26 mouse cellular contexts compared by ENCODE assay signal in genomic region chr11:26532994-26533827, GRCm38 (mm10). TPM values are rescaled to one million over a fixed set of nuclear protein-coding genes. Genes with fewer than 3 reads are reported as not detected.
DNase-seq lines count a peak whose midpoint lies in the region; ATAC-seq and TF ChIP-seq lines count a peak whose summit lies in the region.
"Had no signal": no experiment of that assay in that cellular context is flagged by ENCODE, and none has a peak within 500 bp of the region (broad histone marks: within the 10 kb centered on the region; RNA-seq: fewer than 3 reads in every experiment).

No protein-coding gene starts in this region.

- ATAC-seq in midbrain, embryonic 11.5 days (ENCODE audit: low FRiP score) = no peak
- no peak for ATAC-seq in midbrain, postnatal 0 days (ENCODE audit: low FRiP score)
- peak; percentile 69 for ATAC-seq in erythroid progenitor cell, adult 5-6 weeks (replicated peaks; ENCODE audit: low FRiP score, poor library complexity, severe bottlenecking)
- peak; percentile 76 for ATAC-seq in liver, embryonic 15.5 days (ENCODE audit: insufficient read depth)
- ATAC-seq in megakaryocyte-erythroid progenitor cell, adult 5-6 weeks (replicated peaks; ENCODE audit: low FRiP score, low TSS enrichment, poor library complexity, severe bottlenecking) = peak; percentile 32
- no peak for ATAC-seq in monocyte, adult 5-6 weeks (replicated peaks; ENCODE audit: insufficient number of reproducible peaks, low FRiP score, low TSS enrichment, poor library complexity, severe bottlenecking)
- ATAC-seq: forebrain, embryonic 13.5 days; forebrain, postnatal 0 days; hindbrain, postnatal 0 days had no signal

- no peak overlapping the region for H3K27ac ChIP-seq in midbrain, embryonic 11.5 days (ENCODE audit: low read depth, low read length)
- H3K27ac ChIP-seq in midbrain, postnatal 0 days (ENCODE audit: low read depth, low read length) = no peak overlapping the region
- peak overlapping the region; percentile 55 for H3K27ac ChIP-seq in liver, embryonic 15.5 days (replicated peaks)
- H3K27ac ChIP-seq: embryonic facial prominence, embryonic 12.5 days; forebrain, embryonic 13.5 days; heart, embryonic 13.5 days; hindbrain, embryonic 13.5 days; hindbrain, postnatal 0 days had no signal

- no peaks in the 10 kb centered on the region for H3K9me3 ChIP-seq in midbrain, embryonic 11.5 days (ENCODE audit: control insufficient read depth, low read length)
- no peaks in the 10 kb centered on the region for H3K9me3 ChIP-seq in midbrain, postnatal 0 days (ENCODE audit: low read length)
- H3K9me3 ChIP-seq in liver, embryonic 15.5 days (replicated peaks) = no peaks in the 10 kb centered on the region
- H3K9me3 ChIP-seq: embryonic facial prominence, embryonic 12.5 days; forebrain, embryonic 13.5 days; heart, embryonic 13.5 days; hindbrain, embryonic 13.5 days had no signal

- peak; percentile 47 for DNase-seq in midbrain, embryonic 11.5 days (ENCODE audit: low spot score, missing footprints)
- no peak for DNase-seq in midbrain, postnatal 0 days (ENCODE audit: low spot score)
- DNase-seq in heart, postnatal 4 days = no peak
- no peak for DNase-seq in adrenal gland, postnatal 10 days
- DNase-seq: adrenal gland, adult 2 months; adrenal gland, postnatal 36 days; cerebellum, adult 11-12 months; cerebellum, adult 9-10 months; cerebellum, postnatal 25 days; forebrain, postnatal 0 days; gastrocnemius, postnatal 14 days; heart, adult 11 months had no signal

- H3K4me2 ChIP-seq in midbrain, embryonic 11.5 days = no peak overlapping the region
- H3K4me2 ChIP-seq in midbrain, postnatal 0 days (ENCODE audit: low read depth, low read length, poor library complexity, severe bottlenecking) = no peak overlapping the region
- H3K4me2 ChIP-seq in liver, embryonic 15.5 days = peak overlapping the region; percentile 29
- H3K4me2 ChIP-seq: embryonic facial prominence, embryonic 12.5 days; forebrain, embryonic 13.5 days; heart, embryonic 13.5 days; hindbrain, embryonic 13.5 days had no signal

- no peaks in the 10 kb centered on the region for H3K27me3 ChIP-seq in midbrain, embryonic 11.5 days (ENCODE audit: control insufficient read depth, insufficient read depth, low read length)
- H3K27me3 ChIP-seq in midbrain, postnatal 0 days (ENCODE audit: insufficient read depth, low read length) = no peaks in the 10 kb centered on the region
- no peaks in the 10 kb centered on the region for H3K27me3 ChIP-seq in liver, embryonic 15.5 days
- H3K27me3 ChIP-seq: embryonic facial prominence, embryonic 12.5 days; forebrain, embryonic 13.5 days; heart, embryonic 13.5 days; hindbrain, embryonic 13.5 days had no signal

- no peak for TF ChIP-seq CTCF in midbrain, postnatal 0 days (IDR thresholded peaks at IDR 0.05)

- WGBS in midbrain, embryonic 11.5 days = 93% methylated on average over 5 of the region's 5 CpGs
- 89% methylated on average over 5 of the region's 5 CpGs for WGBS in midbrain, postnatal 0 days
- 34% methylated on average over 5 of the region's 5 CpGs for WGBS in liver, embryonic 15.5 days (ENCODE audit: insufficient replicate concordance)

- H3K4me3 ChIP-seq in midbrain, embryonic 11.5 days (ENCODE audit: low read depth, low read length) = no peak overlapping the region
- no peak overlapping the region for H3K4me3 ChIP-seq in midbrain, postnatal 0 days (ENCODE audit: low read depth, low read length)
- no peak overlapping the region for H3K4me3 ChIP-seq in liver, embryonic 15.5 days (replicated peaks)
- H3K4me3 ChIP-seq: embryonic facial prominence, embryonic 12.5 days; forebrain, embryonic 13.5 days; heart, embryonic 13.5 days; hindbrain, embryonic 13.5 days had no signal

- H3K4me1 ChIP-seq in midbrain, embryonic 11.5 days (ENCODE audit: control insufficient read depth, insufficient read depth, low read length) = no peaks in the 10 kb centered on the region
- no peaks in the 10 kb centered on the region for H3K4me1 ChIP-seq in midbrain, postnatal 0 days (ENCODE audit: insufficient read depth, low read length)
- peaks cover 12% of the 10 kb centered on the region for H3K4me1 ChIP-seq in liver, embryonic 15.5 days (replicated peaks)
- H3K4me1 ChIP-seq: embryonic facial prominence, embryonic 12.5 days; forebrain, embryonic 13.5 days; heart, embryonic 13.5 days; hindbrain, embryonic 13.5 days had no signal

- H3K9ac ChIP-seq in midbrain, embryonic 11.5 days (ENCODE audit: low read length) = no peak overlapping the region
- no peak overlapping the region for H3K9ac ChIP-seq in midbrain, postnatal 0 days (replicated peaks; ENCODE audit: low read length, poor library complexity, severe bottlenecking)
- H3K9ac ChIP-seq in liver, embryonic 15.5 days = no peak overlapping the region
- H3K9ac ChIP-seq: embryonic facial prominence, embryonic 12.5 days; forebrain, embryonic 13.5 days; forebrain, postnatal 0 days; heart, embryonic 13.5 days; hindbrain, embryonic 13.5 days had no signal

- no peaks in the 10 kb centered on the region for H3K36me3 ChIP-seq in midbrain, embryonic 11.5 days (ENCODE audit: control insufficient read depth, insufficient read depth, low read length)
- H3K36me3 ChIP-seq in midbrain, postnatal 0 days (ENCODE audit: insufficient read depth, low read length) = no peaks in the 10 kb centered on the region
- peaks cover 9% of the 10 kb centered on the region; the same call in 1 of the 2 replicates for H3K36me3 ChIP-seq in liver, embryonic 15.5 days (replicated peaks)
- H3K36me3 ChIP-seq: embryonic facial prominence, embryonic 12.5 days; heart, embryonic 13.5 days; hindbrain, embryonic 13.5 days had no signal

RNA-seq across cellular contexts. Expression of gene Gm6899, which starts 59.8 kb away (rescaled TPM):
- polyA plus RNA-seq in midbrain, embryonic 11.5 days (2014; fragmentation: Nextera tagmentation; extraction: Ambion mirVana) = not detected in 2 replicates
- total RNA-seq in midbrain, postnatal 0 days (2014; rRNA removed) = not detected in 2 replicates
- not detected in 2 replicates for polyA plus RNA-seq in midbrain, postnatal 0 days (2015; fragmentation: Nextera tagmentation; extraction: Ambion mirVana)
- not detected in 2 replicates for total RNA-seq in erythroid progenitor cell, adult 5-6 weeks (2015; ENCODE audit: low replicate concordance)
- total RNA-seq in erythroid progenitor cell, adult 5-6 weeks (2017; ENCODE audit: low replicate concordance) = not detected in 2 replicates
- polyA plus RNA-seq in liver, embryonic 15.5 days (2015; fragmentation: Nextera tagmentation; extraction: Ambion mirVana) = 0.23 TPM in 1 of 2 replicates, not detected in the other
- total RNA-seq in megakaryocyte-erythroid progenitor cell, adult 5-6 weeks (2014; fragmentation: Nextera tagmentation) = not detected in 2 replicates
- not detected in 2 replicates for total RNA-seq in megakaryocyte-erythroid progenitor cell, adult 5-6 weeks (2017)
- total RNA-seq in heart, postnatal 4 days (2021) = not detected
- not detected in 3 replicates for total RNA-seq in monocyte, adult 5-6 weeks (2017)
- not detected for total RNA-seq in adrenal gland, postnatal 10 days (2021)
- total RNA-seq: adrenal gland, adult 2 months; adrenal gland, postnatal 36 days; forebrain, postnatal 0 days; gastrocnemius, adult 18-20 months; gastrocnemius, postnatal 14 days; hematopoietic stem cell, adult 5-6 weeks; hindbrain, postnatal 0 days had no signal
- polyA plus RNA-seq: adrenal gland, adult 2 months; C2C12; cortical plate, adult 2 months; forebrain, embryonic 13.5 days; forebrain, postnatal 0 days; heart, postnatal 0 days; hindbrain, embryonic 13.5 days; hindbrain, postnatal 0 days had no signal

Comparison
In these comparisons a context has a peak if more than half of its experiments do, and no peak if none do; other contexts are left out.
1. ATAC-seq: peak in erythroid progenitor cell, adult 5-6 weeks (single experiment), liver, embryonic 15.5 days (single experiment) and megakaryocyte-erythroid progenitor cell, adult 5-6 weeks (single experiment); none in midbrain, embryonic 11.5 days (single experiment), midbrain, postnatal 0 days (single experiment) and monocyte, adult 5-6 weeks (single experiment).